Mouse (Mus musculus): Measurements from ENCODE around the gene Vti1a. TPM values are rescaled to one million over a fixed set of nuclear protein-coding genes. Genes with fewer than 3 reads are reported as not detected.

The Vti1a gene
- polyA plus RNA-seq, 1 experiment from 2014 or later = 31.8 TPM

GRCm38 (mm10) chr19:55565111-55565510 is 249.0 kb downstream of the Vti1a start:
- 91% methylated on average over 11 of the region's 11 CpGs for WGBS
- Histone ChIP-seq H3K9ac (no peak overlapping the region), H3K9me3 (no peaks in the 10 kb centered on the region), H3K4me3 (no peak overlapping the region), H3K4me1 (peaks cover 21% of the 10 kb centered on the region), H3K4me2 (replicated peaks) (no peak overlapping the region), H3K36me3 (no peaks in the 10 kb centered on the region), H3K27me3 (no peaks in the 10 kb centered on the region), H3K27ac (no peak overlapping the region)
- no peak for ATAC-seq (ENCODE audit: insufficient number of reproducible peaks, insufficient read depth, low FRiP score, low TSS enrichment)

DNA sequence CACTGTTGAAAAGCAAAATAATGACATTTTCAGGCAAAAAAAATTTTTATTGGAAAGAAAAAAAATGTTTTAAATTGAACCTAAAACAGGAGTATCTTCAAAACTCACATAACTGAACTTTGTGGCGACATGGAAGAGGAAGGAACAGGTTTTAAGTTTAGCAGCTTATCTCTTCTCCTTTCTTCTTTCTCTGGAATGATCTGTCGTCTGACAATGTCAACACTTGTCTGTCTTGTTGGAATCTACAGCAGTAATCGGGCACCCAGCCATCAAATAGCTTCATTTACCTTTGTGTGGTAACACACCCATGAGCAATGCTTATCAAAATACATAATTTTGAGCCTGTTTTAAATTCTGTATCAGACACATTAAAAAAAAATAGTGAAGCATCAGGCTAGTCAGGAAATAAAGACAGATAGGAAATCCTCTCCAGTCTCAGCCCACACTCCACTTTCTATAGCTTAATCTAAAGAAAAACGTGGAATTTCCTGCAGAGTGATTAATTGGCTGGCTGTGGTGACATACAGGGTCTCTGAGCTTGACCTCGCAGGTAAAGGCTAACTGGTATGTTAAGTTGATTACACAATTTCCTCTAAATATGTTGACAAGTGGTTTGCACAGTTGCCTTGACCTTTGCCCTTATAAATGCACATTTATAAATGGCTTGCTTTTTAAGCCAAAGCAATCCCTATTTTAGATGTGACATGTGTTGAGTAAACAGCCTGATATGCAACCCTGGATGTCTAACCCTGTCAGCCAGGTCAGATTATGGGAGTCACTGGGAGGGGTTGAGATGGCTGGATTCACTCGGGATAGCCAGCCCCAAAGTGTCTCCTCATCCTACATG is 249.7 kb downstream of the Vti1a start:
- H3K27me3 ChIP-seq = no peaks in the 10 kb centered on the region
- H3K4me2 ChIP-seq (replicated peaks) = no peak overlapping the region
- H3K4me1 ChIP-seq = peaks cover 17% of the 10 kb centered on the region
- no peak overlapping the region for H3K27ac ChIP-seq
- no peak overlapping the region for H3K9ac ChIP-seq
- ATAC-seq (ENCODE audit: insufficient number of reproducible peaks, insufficient read depth, low FRiP score, low TSS enrichment) = no peak
- no peaks in the 10 kb centered on the region for H3K36me3 ChIP-seq
- H3K9me3 ChIP-seq = no peaks in the 10 kb centered on the region
- no peak overlapping the region for H3K4me3 ChIP-seq
- WGBS = 44% methylated on average over 6 of the region's 6 CpGs

GRCm38 (mm10) chr19:55569114-55569513 is 253.0 kb downstream of the Vti1a start:
- no peaks in the 10 kb centered on the region for H3K9me3 ChIP-seq
- H3K27ac ChIP-seq = no peak overlapping the region
- no peak overlapping the region for H3K9ac ChIP-seq
- no peak overlapping the region for H3K4me3 ChIP-seq
- WGBS = 78% methylated on average over 7 of the region's 7 CpGs
- H3K4me2 ChIP-seq (replicated peaks) = no peak overlapping the region
- H3K27me3 ChIP-seq = no peaks in the 10 kb centered on the region
- no peak for ATAC-seq (ENCODE audit: insufficient number of reproducible peaks, insufficient read depth, low FRiP score, low TSS enrichment)
- no peaks in the 10 kb centered on the region; the same call in none of the 2 replicates for H3K4me1 ChIP-seq
- H3K36me3 ChIP-seq = no peaks in the 10 kb centered on the region

- no peak for ATAC-seq (ENCODE audit: insufficient number of reproducible peaks, insufficient read depth, low FRiP score, low TSS enrichment)
- Histone ChIP-seq H3K4me3 (no peak overlapping the region), H3K9me3 (no peaks in the 10 kb centered on the region), H3K36me3 (no peaks in the 10 kb centered on the region), H3K4me2 (replicated peaks) (no peak overlapping the region), H3K27me3 (no peaks in the 10 kb centered on the region), H3K27ac (no peak overlapping the region), H3K9ac (no peak overlapping the region), H3K4me1 (no peaks in the 10 kb centered on the region; the same call in none of the 2 replicates)
- 88% methylated on average over 12 of the region's 12 CpGs for WGBS
These were observed 253.8 kb downstream of the Vti1a start for GRCm38 (mm10) chr19:55569894-55570293.

DNA sequence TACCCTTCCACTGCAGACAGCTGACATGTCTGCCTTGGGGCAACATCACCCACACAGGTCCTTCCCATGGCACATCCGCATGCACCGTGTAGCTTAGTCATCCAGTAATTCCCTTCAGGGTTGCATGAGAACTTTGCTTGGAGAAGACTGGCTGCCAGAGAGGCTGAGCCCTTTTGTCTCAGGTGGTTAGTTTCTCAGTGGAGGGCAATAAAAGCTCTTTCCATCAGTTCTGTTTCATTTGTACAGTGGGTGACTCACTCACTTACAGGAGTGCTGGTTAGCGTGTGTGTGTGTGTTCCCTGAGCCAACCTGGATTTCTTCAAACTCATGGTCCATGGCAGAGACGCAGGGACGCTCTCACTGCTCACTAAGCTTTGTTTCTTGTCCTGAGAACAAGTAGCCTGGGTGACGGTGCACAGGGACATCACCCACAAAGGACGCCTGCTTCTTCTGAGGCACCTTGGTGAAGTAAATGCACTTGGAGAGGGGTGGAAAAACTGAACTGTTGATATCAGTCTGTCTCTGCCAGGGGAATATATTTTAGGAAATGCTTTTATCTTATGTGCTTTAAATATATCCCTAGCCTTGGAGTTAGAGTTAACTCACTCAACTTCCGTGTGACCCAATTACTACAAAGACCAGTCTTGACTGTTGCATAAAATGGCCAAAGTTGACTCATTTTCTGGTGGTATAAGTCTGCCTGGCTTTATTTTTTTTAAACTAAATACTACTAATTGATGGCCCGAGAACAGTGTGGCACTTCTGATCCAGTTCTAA is 254.6 kb downstream of the Vti1a start:
- Histone ChIP-seq H3K27ac (no peak overlapping the region), H3K9me3 (no peaks in the 10 kb centered on the region), H3K4me3 (no peak overlapping the region), H3K27me3 (no peaks in the 10 kb centered on the region), H3K36me3 (no peaks in the 10 kb centered on the region), H3K9ac (no peak overlapping the region), H3K4me2 (replicated peaks) (no peak overlapping the region), H3K4me1 (no peaks in the 10 kb centered on the region; the same call in none of the 2 replicates)
- ATAC-seq (ENCODE audit: insufficient number of reproducible peaks, insufficient read depth, low FRiP score, low TSS enrichment) = no peak
- 89% methylated on average over 9 of the region's 9 CpGs for WGBS

DNA sequence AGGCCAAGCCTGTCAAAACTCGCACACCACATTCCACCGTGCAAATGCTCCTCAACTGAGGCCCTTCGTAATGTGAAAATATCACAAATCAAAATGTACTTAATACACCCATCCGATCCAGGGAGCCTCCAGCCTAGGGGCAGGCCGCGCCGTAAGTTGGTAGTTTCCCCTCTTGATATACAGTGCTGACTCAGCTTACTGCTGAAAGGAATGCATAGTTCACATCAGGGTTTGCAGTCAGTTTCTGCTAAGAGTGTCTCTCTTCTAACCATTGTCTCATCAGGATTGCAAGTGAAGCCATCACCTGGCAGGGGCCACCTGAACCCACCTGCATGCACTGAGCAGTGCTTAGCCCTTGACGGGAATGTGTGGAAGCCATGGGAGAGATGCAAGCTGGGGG is 255.4 kb downstream of the Vti1a start:
- Histone ChIP-seq H3K9ac (no peak overlapping the region), H3K27ac (no peak overlapping the region), H3K36me3 (no peaks in the 10 kb centered on the region), H3K4me1 (peaks cover 2% of the 10 kb centered on the region), H3K27me3 (no peaks in the 10 kb centered on the region), H3K4me2 (replicated peaks) (no peak overlapping the region), H3K9me3 (no peaks in the 10 kb centered on the region), H3K4me3 (no peak overlapping the region)
- 87% methylated on average over 8 of the region's 8 CpGs for WGBS
- no peak for ATAC-seq (ENCODE audit: insufficient number of reproducible peaks, insufficient read depth, low FRiP score, low TSS enrichment)

DNA sequence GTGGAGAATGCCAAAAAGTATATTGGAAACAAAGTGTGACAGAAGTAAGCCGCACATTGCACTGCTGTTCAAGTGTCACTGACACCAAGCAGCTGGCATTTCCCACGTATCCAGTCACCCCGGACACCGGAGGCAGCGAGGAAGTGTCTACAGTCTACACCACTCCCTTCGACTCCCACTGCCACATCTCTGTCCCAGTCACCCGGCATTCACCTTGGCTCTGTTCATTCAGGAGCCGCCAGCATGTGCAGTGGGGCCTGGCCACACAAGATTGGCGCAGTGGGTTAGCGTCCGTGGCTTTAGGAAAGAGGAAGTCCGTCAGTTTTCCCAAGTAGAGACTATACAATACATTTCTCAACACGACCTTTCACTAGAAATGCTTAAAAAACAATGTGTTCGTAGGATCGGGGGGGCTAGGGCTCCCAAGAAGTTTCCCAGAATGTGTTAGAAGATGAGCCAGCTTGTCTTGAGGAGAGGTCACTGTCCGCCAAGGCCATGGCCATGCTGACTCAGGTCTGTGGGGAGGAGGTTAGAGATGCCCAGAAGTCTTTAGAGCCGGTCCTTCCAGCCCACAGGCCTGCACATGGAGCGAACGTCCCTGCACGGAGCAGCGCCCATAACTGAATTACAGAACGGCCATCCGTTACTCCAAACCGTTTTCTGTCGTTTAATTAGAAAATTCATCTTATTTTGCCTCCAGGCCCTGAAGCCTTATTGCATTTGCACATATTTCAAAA is 261.4 kb downstream of the Vti1a start:
- Histone ChIP-seq H3K27me3 (no peaks in the 10 kb centered on the region), H3K9me3 (no peaks in the 10 kb centered on the region), H3K9ac (no peak overlapping the region), H3K36me3 (no peaks in the 10 kb centered on the region), H3K27ac (peak overlapping the region; percentile 77), H3K4me2 (replicated peaks) (no peak overlapping the region), H3K4me1 (peaks cover 39% of the 10 kb centered on the region), H3K4me3 (no peak overlapping the region)
- WGBS = 75% methylated on average over 25 of the region's 25 CpGs
- ATAC-seq (ENCODE audit: insufficient number of reproducible peaks, insufficient read depth, low FRiP score, low TSS enrichment) = no peak

- Histone ChIP-seq H3K27ac (peak overlapping the region; percentile 65), H3K4me1 (peaks cover 45% of the 10 kb centered on the region), H3K4me2 (replicated peaks) (no peak overlapping the region; the same call in 1 of the 2 replicates), H3K4me3 (no peak overlapping the region), H3K9me3 (no peaks in the 10 kb centered on the region), H3K9ac (no peak overlapping the region), H3K36me3 (no peaks in the 10 kb centered on the region), H3K27me3 (no peaks in the 10 kb centered on the region)
- 0 out of 2 replicates have a peak, but pooled peaks have one; percentile 48 for ATAC-seq (ENCODE audit: insufficient number of reproducible peaks, insufficient read depth, low FRiP score, low TSS enrichment)
- 44% methylated on average over 17 of the region's 17 CpGs for WGBS
These were observed 262.3 kb downstream of the Vti1a start for GRCm38 (mm10) chr19:55578094-55579085.

DNA sequence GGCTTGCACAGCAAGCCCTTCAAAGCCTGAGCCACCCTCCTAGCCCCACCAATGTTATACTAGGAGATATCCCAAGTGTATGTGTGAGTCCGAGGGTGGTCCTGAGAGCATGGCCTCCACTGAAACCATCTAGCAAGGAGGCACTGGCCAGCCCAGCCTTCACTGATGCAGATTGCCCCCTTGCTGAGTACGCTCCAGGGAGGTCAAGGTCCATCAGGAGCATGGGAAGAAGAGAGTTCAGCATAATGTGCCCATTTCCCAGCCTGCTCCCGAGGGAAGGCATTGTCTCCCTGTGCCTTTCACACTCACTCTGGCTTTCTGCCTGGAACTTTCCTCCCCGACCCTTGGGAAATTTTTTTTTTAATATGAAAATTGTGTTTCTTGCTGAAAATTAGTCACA is 263.2 kb downstream of the Vti1a start:
- no peaks in the 10 kb centered on the region for H3K9me3 ChIP-seq
- H3K4me1 ChIP-seq = peaks cover 46% of the 10 kb centered on the region
- no peaks in the 10 kb centered on the region for H3K36me3 ChIP-seq
- no peak for ATAC-seq (ENCODE audit: insufficient number of reproducible peaks, insufficient read depth, low FRiP score, low TSS enrichment)
- H3K27ac ChIP-seq = no peak overlapping the region
- H3K4me2 ChIP-seq (replicated peaks) = no peak overlapping the region
- 90% methylated on average over 4 of the region's 4 CpGs for WGBS
- H3K4me3 ChIP-seq = no peak overlapping the region
- H3K9ac ChIP-seq = no peak overlapping the region
- no peaks in the 10 kb centered on the region; the same call in 1 of the 2 replicates for H3K27me3 ChIP-seq

DNA sequence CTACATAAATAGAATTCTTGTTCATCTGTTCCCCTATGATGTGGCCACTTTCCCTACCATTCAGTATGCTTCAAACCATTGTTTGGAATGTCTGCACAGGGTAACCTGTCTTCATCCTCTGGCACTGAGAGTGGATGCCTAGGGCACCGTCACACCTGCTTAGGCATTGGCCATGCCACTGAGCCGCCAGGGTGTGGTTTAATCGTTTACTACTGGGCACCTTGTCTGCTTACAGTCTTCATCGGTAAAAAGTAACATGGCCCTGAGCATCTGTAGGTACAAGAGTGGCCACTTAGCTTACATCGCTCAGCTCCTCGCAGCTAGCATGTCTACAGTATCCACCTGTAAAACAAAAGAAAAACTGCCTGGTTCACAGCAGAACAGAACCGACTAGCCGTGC is 264.1 kb downstream of the Vti1a start:
- H3K27ac ChIP-seq = no peak overlapping the region
- H3K36me3 ChIP-seq = no peaks in the 10 kb centered on the region
- H3K9ac ChIP-seq = no peak overlapping the region
- no peak overlapping the region for H3K4me3 ChIP-seq
- no peak overlapping the region for H3K4me2 ChIP-seq (replicated peaks)
- no peaks in the 10 kb centered on the region for H3K9me3 ChIP-seq
- H3K27me3 ChIP-seq = no peaks in the 10 kb centered on the region; the same call in 1 of the 2 replicates
- 89% methylated on average over 8 of the region's 8 CpGs for WGBS
- no peak for ATAC-seq (ENCODE audit: insufficient number of reproducible peaks, insufficient read depth, low FRiP score, low TSS enrichment)
- H3K4me1 ChIP-seq = peaks cover 50% of the 10 kb centered on the region

Data from embryonic facial prominence, embryonic 12.5 days (tissue).